Mouse (Mus musculus) gastrocnemius, postnatal 4 days (tissue): ENCODE results near the gene Cbx2. TPM values are rescaled to one million over a fixed set of nuclear protein-coding genes. Genes with fewer than 3 reads are reported as not detected.

Source experiments
- total RNA-seq, 2 experiments: library from RNA; stranded (reverse); gene quantifications; 2 replicates each; pipeline ENCODE4 v1.2.3; 2021

Cbx2 gene
- total RNA-seq, 2 experiments from 2014 or later, result 5.4 to 5.6 TPM

Other genes starting within 250 kb of the Cbx2 start
- gene Rbfox3, start 111.4 kb upstream of the Cbx2 start, total RNA-seq, result under 1 TPM; 0.10 to 0.31 TPM
- not detected for gene Enpp7, start 34.8 kb upstream of the Cbx2 start, total RNA-seq
- 1 to 10 TPM; 4.6 to 5.3 TPM for gene Cbx8, start 18.0 kb downstream of the Cbx2 start, total RNA-seq
- 10 to 100 TPM; 10.4 to 10.7 TPM for gene Cbx4, start 63.3 kb downstream of the Cbx2 start, total RNA-seq
- 10 to 100 TPM; 23.3 to 23.6 TPM for gene Tbc1d16, start 205.5 kb downstream of the Cbx2 start, total RNA-seq
- under 1 TPM; 0.12 to 0.16 TPM for gene Ccdc40, start 205.6 kb downstream of the Cbx2 start, total RNA-seq
- 10 to 100 TPM; 59.2 to 69.4 TPM for gene Gaa, start 244.9 kb downstream of the Cbx2 start, total RNA-seq